Mouse (Mus musculus): ENCODE data around the gene Olfr875. TPM values are rescaled to one million over a fixed set of nuclear protein-coding genes. Genes with fewer than 3 reads are reported as not detected.

The Olfr875 gene
- polyA plus RNA-seq, 1 experiment from 2014 or later = not detected

Other genes with a start within 250 kb of the Olfr875 start
- gene Esam, start 243.8 kb upstream of the Olfr875 start, polyA plus RNA-seq (2015; fragmentation: Nextera tagmentation; extraction: Ambion mirVana) = 38.8 and 42.1 TPM in 2 replicates
- 0.72 and 1.2 TPM in 2 replicates for gene Vsig2, start 232.6 kb upstream of the Olfr875 start, polyA plus RNA-seq (2015; fragmentation: Nextera tagmentation; extraction: Ambion mirVana)
- gene Nrgn, start 219.0 kb upstream of the Olfr875 start, polyA plus RNA-seq (2015; fragmentation: Nextera tagmentation; extraction: Ambion mirVana) = 13.8 and 18.4 TPM in 2 replicates
- gene Siae, start 216.2 kb upstream of the Olfr875 start, polyA plus RNA-seq (2015; fragmentation: Nextera tagmentation; extraction: Ambion mirVana) = 12.7 and 13.8 TPM in 2 replicates
- 9.0 and 11.1 TPM in 2 replicates for gene Spa17, start 158.1 kb upstream of the Olfr875 start, polyA plus RNA-seq (2015; fragmentation: Nextera tagmentation; extraction: Ambion mirVana)
- 92.3 and 98.7 TPM in 2 replicates for gene Tbrg1, start 114.5 kb upstream of the Olfr875 start, polyA plus RNA-seq (2015; fragmentation: Nextera tagmentation; extraction: Ambion mirVana)
- gene Panx3, start 102.6 kb upstream of the Olfr875 start, polyA plus RNA-seq (2015; fragmentation: Nextera tagmentation; extraction: Ambion mirVana) = 0.14 and 0.43 TPM in 2 replicates
- gene Olfr160, start 55.6 kb upstream of the Olfr875 start, polyA plus RNA-seq (2015; fragmentation: Nextera tagmentation; extraction: Ambion mirVana) = not detected in 2 replicates
- not detected in 2 replicates for gene Olfr874, start 26.8 kb upstream of the Olfr875 start, polyA plus RNA-seq (2015; fragmentation: Nextera tagmentation; extraction: Ambion mirVana)
- gene Olfr876, start 31.2 kb downstream of the Olfr875 start, polyA plus RNA-seq (2015; fragmentation: Nextera tagmentation; extraction: Ambion mirVana) = not detected in 2 replicates
- gene Olfr877, start 82.4 kb downstream of the Olfr875 start, polyA plus RNA-seq (2015; fragmentation: Nextera tagmentation; extraction: Ambion mirVana) = not detected in 2 replicates
- gene Olfr145, start 124.9 kb downstream of the Olfr875 start, polyA plus RNA-seq (2015; fragmentation: Nextera tagmentation; extraction: Ambion mirVana) = not detected in 2 replicates
- not detected in 2 replicates for gene Olfr878, start 146.0 kb downstream of the Olfr875 start, polyA plus RNA-seq (2015; fragmentation: Nextera tagmentation; extraction: Ambion mirVana)
- not detected in 2 replicates for gene Olfr881, start 220.0 kb downstream of the Olfr875 start, polyA plus RNA-seq (2015; fragmentation: Nextera tagmentation; extraction: Ambion mirVana)

Data from midbrain, embryonic 16.5 days (tissue).